Mouse (Mus musculus) embryonic facial prominence, embryonic 11.5 days (tissue): ENCODE measurements around the gene Sobp. TPM values are rescaled to one million over a fixed set of nuclear protein-coding genes. Genes with fewer than 3 reads are reported as not detected.
A peak's percentile ranks its signal among the peaks of the same experiment; 100 is the strongest.

ENCODE experiments used
- ATAC-seq: fragments of 200-750 bp; cut with Nextera tagmentation; replicated peaks from 2 replicates; pipeline ENCODE4 v1.8.0; 2017; ENCODE audit warnings: low read depth; ENCODE audit not compliant: insufficient number of reproducible peaks, low FRiP score, low TSS enrichment
- DNase-seq: peaks from one replicate; pipeline ENCODE4 v3.0.0-alpha.2; 2015; ENCODE audit warnings: low spot score
- H3K27ac ChIP-seq: fragments of 300-500 bp; sonication (generic); replicated peaks from 2 replicates; pipeline ENCODE4 v1.5.1; 2014; ENCODE audit warnings: mild to moderate bottlenecking, low read depth, low read length, control low read depth
- H3K27me3 ChIP-seq: fragments of 300-500 bp; sonication (generic); 2 replicates; pipeline ENCODE4 v1.6.1; 2014; ENCODE audit warnings: mild to moderate bottlenecking, low read length, moderate library complexity, mixed read lengths; ENCODE audit not compliant: control insufficient read depth, insufficient read depth
- H3K36me3 ChIP-seq: fragments of 300-500 bp; sonication (generic); replicated peaks from 2 replicates; pipeline ENCODE4 v1.6.1; 2014; ENCODE audit warnings: low read depth, mild to moderate bottlenecking, low read length, moderate library complexity, mixed read lengths; ENCODE audit not compliant: control insufficient read depth, insufficient read depth
- H3K4me1 ChIP-seq: fragments of 300-500 bp; sonication (generic); 2 replicates; pipeline ENCODE4 v1.6.1; 2014; ENCODE audit warnings: low read length, mixed read lengths; ENCODE audit not compliant: control insufficient read depth, insufficient read depth
- H3K4me2 ChIP-seq: fragments of 300-500 bp; sonication (generic); 2 replicates; pipeline ENCODE4 v1.6.1; 2014; ENCODE audit warnings: low read depth, mild to moderate bottlenecking, control low read depth, low read length, moderate library complexity
- H3K4me3 ChIP-seq: fragments of 300-500 bp; sonication (generic); 2 replicates; pipeline ENCODE4 v1.5.1; 2014; ENCODE audit warnings: low read depth, low read length, control low read depth
- H3K9ac ChIP-seq: fragments of 300-500 bp; sonication (generic); replicated peaks from 2 replicates; pipeline ENCODE4 v1.6.1; 2014; ENCODE audit warnings: mild to moderate bottlenecking, control low read depth, low read length
- H3K9me3 ChIP-seq: fragments of 300-500 bp; sonication (generic); replicated peaks from 2 replicates; pipeline ENCODE4 v1.6.1; 2016; ENCODE audit warnings: mild to moderate bottlenecking, low read length, inconsistent platforms, mixed read lengths; ENCODE audit not compliant: control insufficient read depth
- WGBS: fragments of 180-500 bp; shearing (Covaris S2); extraction: QIAGEN DNeasy Blood & Tissue Kit; methylation state at CpG from one replicate; pipeline ENCODE4 v1.1.7; 2014; 5-methylcytosine and 5-hydroxymethylcytosine counted together
- polyA plus RNA-seq: library from polyadenylated mRNA; unstranded; fragments of >200 nt; fragmentation: Nextera tagmentation; extraction: Ambion mirVana; gene quantifications from 2 replicates; pipeline ENCODE4 v1.2.1, GENCODE M21; 2014

Sobp gene
- polyA plus RNA-seq, 1 experiment from 2014 or later: 5.3 TPM

GRCm38 (mm10) chr10:42962181-42962601 lies 212.1 kb downstream of the Sobp start:
- H3K27ac ChIP-seq: peak overlapping the region; percentile 28; the same call in 1 of the 2 replicates
- H3K4me2 ChIP-seq: no peak overlapping the region
- H3K9ac ChIP-seq: peak overlapping the region; percentile 18

GRCm38 (mm10) chr10:42961771-42962170 lies 212.6 kb downstream of the Sobp start:
- no peaks in the 10 kb centered on the region for H3K4me1 ChIP-seq
- no peak overlapping the region for H3K4me3 ChIP-seq
- no peak for DNase-seq
- H3K9ac ChIP-seq: peak overlapping the region; percentile 18; the same call in 1 of the 2 replicates
- peak; percentile 22; the same call in 1 of the 2 replicates for ATAC-seq
- H3K9me3 ChIP-seq: no peaks in the 10 kb centered on the region
- WGBS: 40% methylated on average over 6 of the region's 6 CpGs
- no peaks in the 10 kb centered on the region for H3K27me3 ChIP-seq
- no peak overlapping the region for H3K4me2 ChIP-seq
- H3K27ac ChIP-seq: peak overlapping the region; percentile 28; the same call in 1 of the 2 replicates
- no peaks in the 10 kb centered on the region for H3K36me3 ChIP-seq

More at GRCm38 (mm10) chr10:42962181-42962601, 212.1 kb downstream of the Sobp start:
- no peaks in the 10 kb centered on the region for H3K36me3 ChIP-seq
- ATAC-seq: 0 out of 2 replicates have a peak, but pooled peaks have one; percentile 41
- 55% methylated on average over 6 of the region's 6 CpGs for WGBS
- no peaks in the 10 kb centered on the region for H3K9me3 ChIP-seq
- peak; percentile 83 for DNase-seq
- no peaks in the 10 kb centered on the region for H3K4me1 ChIP-seq
- H3K27me3 ChIP-seq: no peaks in the 10 kb centered on the region
- H3K4me3 ChIP-seq: no peak overlapping the region

GRCm38 (mm10) chr10:42958686-42959085 lies 215.6 kb downstream of the Sobp start:
- ATAC-seq: no peak
- Histone ChIP-seq H3K27ac (no peak overlapping the region), H3K4me2 (no peak overlapping the region; the same call in 1 of the 2 replicates), H3K9me3 (no peaks in the 10 kb centered on the region), H3K4me3 (no peak overlapping the region), H3K36me3 (no peaks in the 10 kb centered on the region), H3K27me3 (no peaks in the 10 kb centered on the region), H3K4me1 (no peaks in the 10 kb centered on the region), H3K9ac (no peak overlapping the region; the same call in 1 of the 2 replicates)
- no peak for DNase-seq
- 45% methylated on average over 4 of the region's 4 CpGs for WGBS

GRCm38 (mm10) chr10:42957881-42958651 lies 216.3 kb downstream of the Sobp start:
- Histone ChIP-seq H3K4me3 (peak overlapping the region; percentile 25; the same call in 1 of the 2 replicates), H3K9ac (peak overlapping the region; percentile 41), H3K36me3 (no peaks in the 10 kb centered on the region), H3K9me3 (no peaks in the 10 kb centered on the region), H3K4me2 (peak overlapping the region; percentile 45), H3K27ac (no peak overlapping the region; the same call in 1 of the 2 replicates), H3K4me1 (no peaks in the 10 kb centered on the region), H3K27me3 (no peaks in the 10 kb centered on the region)
- peak; percentile 91 for DNase-seq
- 4% methylated on average over 21 of the region's 21 CpGs for WGBS
- ATAC-seq: peak; percentile 57; the same call in 1 of the 2 replicates

GRCm38 (mm10) chr10:42955205-42955604 lies 219.1 kb downstream of the Sobp start:
- no peak for ATAC-seq
- WGBS: 96% methylated on average over 3 of the region's 3 CpGs
- Histone ChIP-seq H3K27ac (no peak overlapping the region), H3K4me3 (no peak overlapping the region), H3K9ac (no peak overlapping the region), H3K4me2 (no peak overlapping the region), H3K27me3 (no peaks in the 10 kb centered on the region), H3K9me3 (no peaks in the 10 kb centered on the region), H3K4me1 (no peaks in the 10 kb centered on the region), H3K36me3 (no peaks in the 10 kb centered on the region)
- no peak for DNase-seq

GRCm38 (mm10) chr10:42953601-42954000 lies 220.7 kb downstream of the Sobp start:
- H3K36me3 ChIP-seq: no peaks in the 10 kb centered on the region
- no peak overlapping the region for H3K9ac ChIP-seq
- H3K27me3 ChIP-seq: no peaks in the 10 kb centered on the region
- H3K4me1 ChIP-seq: peaks cover 3% of the 10 kb centered on the region; the same call in 1 of the 2 replicates
- H3K9me3 ChIP-seq: no peaks in the 10 kb centered on the region
- no peak overlapping the region for H3K4me2 ChIP-seq
- WGBS: 68% methylated on average over 5 of the region's 5 CpGs
- DNase-seq (no peak), ATAC-seq (no peak)
- H3K27ac ChIP-seq: no peak overlapping the region
- no peak overlapping the region for H3K4me3 ChIP-seq

Other genes starting within 250 kb of the Sobp start
- 0.81 and 1.7 TPM in 2 replicates for gene 9030612E09Rik, start 174 bp upstream of the Sobp start, polyA plus RNA-seq
- 13.7 and 14.6 TPM in 2 replicates for gene Pdss2, start 47.0 kb upstream of the Sobp start, polyA plus RNA-seq